Mouse (Mus musculus): ENCODE data around the gene Xylt1. TPM values are rescaled to one million over a fixed set of nuclear protein-coding genes. Genes with fewer than 3 reads are reported as not detected.

The Xylt1 gene
- polyA plus RNA-seq (2012; rRNA removed): 4.7 and 5.5 TPM in 2 replicates

GRCm38 (mm10) chr7:117380418-117381187, at the start of gene Xylt1:
Xylt1 (plus strand) TSS chr7:117380979.

All from colon, adult 2 months (tissue).